Mouse (Mus musculus) hindbrain, embryonic 16.5 days (tissue): ENCODE measurements around the gene Trp53. TPM values are rescaled to one million over a fixed set of nuclear protein-coding genes. Genes with fewer than 3 reads are reported as not detected.
"Not testable (repeated sequence)": the region's sequence is repeated elsewhere in the genome, so short reads cannot be mapped to it uniquely, and the experiment has no call there.

ENCODE experiments used
- ATAC-seq: fragments of 200-750 bp; cut with Nextera tagmentation; 2 replicates; pipeline ENCODE4 v1.8.0; 2017; ENCODE audit warnings: moderate TSS enrichment, moderate library complexity
- H3K27ac ChIP-seq: fragments of 300-500 bp; sonication (generic); 2 replicates; pipeline ENCODE4 v1.5.1; 2014; ENCODE audit warnings: low read depth, mild to moderate bottlenecking, control low read depth, low read length, moderate library complexity
- H3K27me3 ChIP-seq: fragments of 300-500 bp; sonication (generic); replicated peaks from 2 replicates; pipeline ENCODE4 v1.6.1; 2014; ENCODE audit warnings: low read length; ENCODE audit not compliant: control insufficient read depth, insufficient read depth
- H3K36me3 ChIP-seq: fragments of 300-500 bp; sonication (generic); 2 replicates; pipeline ENCODE4 v1.6.1; 2014; ENCODE audit warnings: mild to moderate bottlenecking, low read length, moderate library complexity, mixed read lengths; ENCODE audit not compliant: control insufficient read depth, insufficient read depth
- H3K4me1 ChIP-seq: fragments of 300-500 bp; sonication (generic); 2 replicates; pipeline ENCODE4 v1.6.1; 2014; ENCODE audit warnings: low read depth, low read length; ENCODE audit not compliant: control insufficient read depth, insufficient read depth
- H3K4me2 ChIP-seq: fragments of 300-500 bp; sonication (generic); 2 replicates; pipeline ENCODE4 v1.6.1; 2014; ENCODE audit warnings: mild to moderate bottlenecking, low read length, control low read depth, moderate library complexity
- H3K4me3 ChIP-seq: fragments of 300-500 bp; sonication (generic); 2 replicates; pipeline ENCODE4 v1.5.1; 2014; ENCODE audit warnings: mild to moderate bottlenecking, low read length, control low read depth, moderate library complexity
- H3K9ac ChIP-seq: fragments of 300-500 bp; sonication (generic); 2 replicates; pipeline ENCODE4 v1.6.1; 2014; ENCODE audit warnings: low read depth, mild to moderate bottlenecking, control low read depth, low read length, moderate library complexity
- H3K9me3 ChIP-seq: fragments of 300-500 bp; sonication (generic); 2 replicates; pipeline ENCODE4 v1.6.1; 2014; ENCODE audit warnings: mild to moderate bottlenecking, low read length, moderate library complexity; ENCODE audit not compliant: control insufficient read depth
- WGBS: fragments of 180-500 bp; shearing (Covaris S2); extraction: QIAGEN DNeasy Blood & Tissue Kit; methylation state at CpG from one replicate; pipeline ENCODE4 v1.1.7; 2014; 5-methylcytosine and 5-hydroxymethylcytosine counted together
- polyA plus RNA-seq: library from polyadenylated mRNA; unstranded; fragments of >200 nt; fragmentation: Nextera tagmentation; extraction: Ambion mirVana; gene quantifications from 2 replicates; pipeline ENCODE4 v1.2.1, GENCODE M21; 2015

Gene Trp53
- 47.9 and 57.9 TPM in 2 replicates for polyA plus RNA-seq

DNA sequence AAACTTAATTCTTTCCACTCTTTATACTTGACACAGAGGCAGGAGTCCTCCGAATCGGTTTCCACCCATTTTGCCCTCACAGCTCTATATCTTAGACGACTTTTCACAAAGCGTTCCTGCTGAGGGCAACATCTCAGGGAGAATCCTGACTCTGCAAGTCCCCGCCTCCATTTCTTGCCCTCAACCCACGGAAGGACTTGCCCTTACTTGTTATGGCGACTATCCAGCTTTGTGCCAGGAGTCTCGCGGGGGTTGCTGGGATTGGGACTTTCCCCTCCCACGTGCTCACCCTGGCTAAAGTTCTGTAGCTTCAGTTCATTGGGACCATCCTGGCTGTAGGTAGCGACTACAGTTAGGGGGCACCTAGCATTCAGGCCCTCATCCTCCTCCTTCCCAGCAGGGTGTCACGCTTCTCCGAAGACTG, at the start of gene Trp53, which contains the start of gene Wrap53:
Trp53 (plus strand) TSS at position 269 of the 424 bp plus-strand sequence.
Wrap53 (minus strand) TSS at position 165 of the 424 bp plus-strand sequence.
- Histone ChIP-seq H3K9ac (peak within 1 kb of the TSS; percentile 67), H3K27ac (peak within 1 kb of the TSS; percentile 89), H3K9me3 (no peaks in the 10 kb centered on the region), H3K4me2 (peak within 1 kb of the TSS; percentile 84), H3K27me3 (no peaks in the 10 kb centered on the region), H3K4me3 (peak within 1 kb of the TSS; percentile 62), H3K4me1 (peaks cover 24% of the 10 kb centered on the region), H3K36me3 (no peaks in the 10 kb centered on the region)
- peak; percentile 60 for ATAC-seq
- WGBS = under 1% methylated on average over 13 of the region's 13 CpGs

- not testable (repeated sequence) for H3K4me3 ChIP-seq, ATAC-seq, H3K4me2 ChIP-seq
These were observed 49.4 kb upstream of the Trp53 start for GRCm38 (mm10) chr11:69530755-69531154.

DNA sequence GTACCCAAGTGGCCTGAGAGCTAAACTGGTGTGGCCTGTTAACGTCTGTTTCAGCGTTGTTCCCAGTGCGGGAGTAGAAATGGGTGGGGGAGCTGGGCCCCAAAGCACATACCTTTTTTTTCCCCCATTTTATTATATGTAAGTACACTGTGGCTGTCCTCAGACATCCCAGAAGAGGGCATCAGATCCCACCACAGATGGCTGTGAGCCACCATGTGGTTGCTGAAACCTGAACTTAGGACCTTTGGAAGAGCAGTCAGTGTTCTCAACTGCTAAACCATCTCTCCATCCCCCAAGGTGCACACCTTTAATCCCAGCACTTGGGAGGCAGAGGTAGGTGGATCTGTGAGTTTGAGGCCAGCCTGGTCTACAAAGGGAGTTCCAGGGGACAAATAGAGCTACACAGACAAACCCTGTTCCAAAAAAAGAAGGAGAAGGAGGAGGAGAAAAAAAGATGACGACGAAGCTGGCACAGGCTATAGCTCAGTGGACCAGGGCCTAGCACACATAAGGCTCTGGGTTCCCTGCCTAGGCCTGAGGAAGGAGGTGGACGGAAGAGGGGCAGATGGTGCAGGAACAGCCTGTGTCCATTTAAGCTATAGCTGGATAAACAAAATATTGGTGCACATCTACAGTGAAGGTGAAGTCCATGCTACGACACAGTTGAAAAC, 47.5 kb upstream of the Trp53 start:
- no peak overlapping the region for H3K4me3 ChIP-seq
- peaks cover 5% of the 10 kb centered on the region; the same call in 1 of the 2 replicates for H3K4me1 ChIP-seq
- no peak for ATAC-seq
- H3K36me3 ChIP-seq = no peaks in the 10 kb centered on the region
- H3K9me3 ChIP-seq = no peaks in the 10 kb centered on the region
- no peak overlapping the region for H3K4me2 ChIP-seq
- no peak overlapping the region for H3K9ac ChIP-seq
- H3K27me3 ChIP-seq = no peaks in the 10 kb centered on the region
- no peak overlapping the region for H3K27ac ChIP-seq
- WGBS = 83% methylated on average over 7 of the region's 7 CpGs

More at GRCm38 (mm10) chr11:69530755-69531154, 49.4 kb upstream of the Trp53 start:
- H3K27ac ChIP-seq, H3K36me3 ChIP-seq, H3K9me3 ChIP-seq, H3K9ac ChIP-seq, H3K27me3 ChIP-seq: not testable (repeated sequence)
- WGBS = 89% methylated on average over 6 of the region's 6 CpGs
- peaks cover 12% of the 10 kb centered on the region; the same call in 1 of the 2 replicates for H3K4me1 ChIP-seq

- no peaks in the 10 kb centered on the region for H3K27me3 ChIP-seq
- no peak for ATAC-seq
- H3K4me2 ChIP-seq = no peak overlapping the region
- 78% methylated on average over 1 of the region's 1 CpGs for whole genome bisulfite sequencing
- no peaks in the 10 kb centered on the region for H3K36me3 ChIP-seq
- no peak overlapping the region for H3K27ac ChIP-seq
- no peaks in the 10 kb centered on the region for H3K4me1 ChIP-seq
- no peak overlapping the region for H3K9ac ChIP-seq
- H3K9me3 ChIP-seq = no peaks in the 10 kb centered on the region
- no peak overlapping the region for H3K4me3 ChIP-seq
These were observed 45.2 kb upstream of the Trp53 start for GRCm38 (mm10) chr11:69534990-69535389.

DNA sequence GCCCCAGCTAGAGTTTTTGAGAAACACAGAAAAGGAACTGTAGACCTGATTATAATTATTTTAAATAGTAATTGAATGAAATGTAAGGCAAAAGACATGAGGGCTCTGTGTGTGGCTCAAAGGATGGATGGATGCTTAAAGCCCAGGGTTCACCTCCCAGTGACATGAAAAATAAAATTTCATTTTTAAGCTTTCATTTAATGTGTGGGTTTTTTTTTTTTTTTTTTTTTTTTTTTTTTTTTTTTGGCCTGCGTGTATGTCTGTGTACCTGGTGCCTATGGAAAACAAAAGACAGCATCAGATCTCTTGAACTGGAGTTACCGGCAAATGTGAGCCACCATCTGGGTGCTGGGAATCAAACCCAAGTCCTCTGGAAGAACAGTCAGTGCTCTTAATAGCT, 39.5 kb upstream of the Trp53 start:
- 98% methylated on average over 2 of the region's 2 CpGs for WGBS
- Histone ChIP-seq H3K27ac (no peak overlapping the region), H3K4me2 (no peak overlapping the region), H3K9me3 (no peaks in the 10 kb centered on the region), H3K9ac (no peak overlapping the region), H3K4me3 (no peak overlapping the region), H3K36me3 (no peaks in the 10 kb centered on the region), H3K27me3 (no peaks in the 10 kb centered on the region), H3K4me1 (peaks cover 15% of the 10 kb centered on the region)
- ATAC-seq = no peak

DNA sequence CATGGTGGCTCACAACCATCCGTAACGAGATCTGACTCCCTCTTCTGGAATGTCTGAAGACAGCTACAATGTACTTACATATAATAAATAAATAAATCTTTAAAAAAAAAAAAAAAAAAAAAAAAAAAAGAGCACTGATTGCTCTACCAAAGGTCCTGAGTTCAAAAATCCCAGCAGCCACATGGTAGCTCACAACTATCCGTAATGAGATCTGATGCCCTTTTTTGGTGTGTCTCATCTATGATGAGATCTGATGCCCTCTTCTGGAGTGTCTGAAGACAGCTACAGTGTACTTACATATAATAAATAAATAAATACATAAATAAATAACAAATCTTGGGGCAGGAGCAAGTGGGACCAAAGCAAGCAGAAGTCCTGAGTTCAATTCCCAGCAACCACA, 38.4 kb upstream of the Trp53 start:
- H3K27ac ChIP-seq, ATAC-seq, H3K9me3 ChIP-seq, H3K4me3 ChIP-seq, H3K36me3 ChIP-seq, H3K9ac ChIP-seq, H3K27me3 ChIP-seq, H3K4me2 ChIP-seq: not testable (repeated sequence)
- peaks cover 18% of the 10 kb centered on the region for H3K4me1 ChIP-seq
- WGBS = 81% methylated on average over 1 of the region's 3 CpGs

GRCm38 (mm10) chr11:69543598-69543997, 36.6 kb upstream of the Trp53 start:
- H3K4me2 ChIP-seq = peak overlapping the region; percentile 7; the same call in 1 of the 2 replicates
- no peak for ATAC-seq
- H3K27me3 ChIP-seq = no peaks in the 10 kb centered on the region
- WGBS = 12% methylated on average over 3 of the region's 3 CpGs
- H3K9me3 ChIP-seq = no peaks in the 10 kb centered on the region
- H3K27ac ChIP-seq = peak overlapping the region; percentile 66
- H3K4me3 ChIP-seq = no peak overlapping the region; the same call in 1 of the 2 replicates
- no peaks in the 10 kb centered on the region for H3K36me3 ChIP-seq
- H3K4me1 ChIP-seq = peaks cover 34% of the 10 kb centered on the region
- no peak overlapping the region for H3K9ac ChIP-seq

DNA sequence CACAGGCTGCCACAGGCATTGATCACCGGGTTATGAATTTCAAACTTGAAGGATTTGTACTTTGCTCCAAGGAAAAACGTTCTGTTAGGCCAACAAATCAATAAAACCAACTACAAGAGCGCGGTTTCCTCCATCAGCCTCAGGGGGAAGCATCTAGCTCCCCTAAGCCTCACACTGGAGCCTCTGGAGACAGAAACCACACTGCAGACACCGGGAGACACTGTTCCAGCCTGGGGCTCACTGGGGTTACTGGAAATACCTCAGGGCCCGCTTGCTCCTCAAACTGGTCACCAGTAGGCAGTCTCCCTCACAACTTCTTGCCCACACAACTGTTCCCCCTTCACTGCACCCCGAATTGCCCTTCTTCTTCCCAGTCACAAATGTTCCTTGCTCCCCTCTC, 34.2 kb upstream of the Trp53 start:
- WGBS = 12% methylated on average over 7 of the region's 7 CpGs
- peak overlapping the region; percentile 74 for H3K9ac ChIP-seq
- peak; percentile 9; the same call in 1 of the 2 replicates for ATAC-seq
- H3K4me1 ChIP-seq = peaks cover 41% of the 10 kb centered on the region
- peak overlapping the region; percentile 94 for H3K4me2 ChIP-seq
- H3K4me3 ChIP-seq = peak overlapping the region; percentile 54
- no peaks in the 10 kb centered on the region for H3K27me3 ChIP-seq
- H3K36me3 ChIP-seq = no peaks in the 10 kb centered on the region
- peak overlapping the region; percentile 95 for H3K27ac ChIP-seq
- no peaks in the 10 kb centered on the region for H3K9me3 ChIP-seq

DNA sequence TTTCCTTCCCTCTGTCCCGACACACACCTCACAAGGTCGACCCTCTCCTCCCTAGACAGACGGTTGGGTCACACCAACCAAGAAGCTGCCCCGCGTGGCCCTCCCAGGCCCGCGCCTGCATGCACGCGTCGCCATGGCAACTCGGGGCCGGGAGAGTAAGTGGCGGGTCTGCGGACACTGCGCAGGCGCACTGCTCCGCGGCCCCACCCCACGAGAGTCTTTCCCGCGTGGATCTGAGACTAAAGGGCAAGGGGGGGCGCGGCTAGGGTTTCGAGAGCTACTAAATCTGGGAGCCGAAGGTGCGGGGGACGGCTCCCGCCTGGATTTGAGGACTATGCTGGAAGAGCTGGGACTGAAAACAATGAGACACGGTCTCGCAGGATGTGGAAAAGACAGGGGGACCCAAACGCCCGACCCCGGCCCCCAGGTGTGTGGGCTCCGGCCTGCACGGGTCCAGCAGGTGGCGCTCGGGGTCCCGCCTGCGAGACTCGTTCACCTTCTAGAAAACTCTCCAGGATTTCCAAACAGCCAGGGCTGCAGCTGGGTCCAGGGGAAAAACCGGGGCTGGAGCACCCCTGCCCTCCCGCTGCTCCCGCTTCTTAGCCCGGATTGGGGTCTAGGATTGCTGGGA, 33.6 kb upstream of the Trp53 start:
- Histone ChIP-seq H3K27ac (peak overlapping the region; percentile 95), H3K36me3 (no peaks in the 10 kb centered on the region), H3K4me1 (peaks cover 41% of the 10 kb centered on the region), H3K4me3 (peak overlapping the region; percentile 54), H3K4me2 (peak overlapping the region; percentile 94), H3K9me3 (no peaks in the 10 kb centered on the region), H3K27me3 (no peaks in the 10 kb centered on the region), H3K9ac (peak overlapping the region; percentile 74)
- under 1% methylated on average over 44 of the region's 44 CpGs for WGBS
- ATAC-seq = peak; percentile 79
